Mouse (Mus musculus): ENCODE data around the gene Atpaf1. TPM values are rescaled to one million over a fixed set of nuclear protein-coding genes. Genes with fewer than 3 reads are reported as not detected.
A peak's percentile ranks its signal among the peaks of the same experiment; 100 is the strongest.

Gene Atpaf1
- total RNA-seq, 2 experiments from 2014 or later = 56.1 to 59.3 TPM

DNA sequence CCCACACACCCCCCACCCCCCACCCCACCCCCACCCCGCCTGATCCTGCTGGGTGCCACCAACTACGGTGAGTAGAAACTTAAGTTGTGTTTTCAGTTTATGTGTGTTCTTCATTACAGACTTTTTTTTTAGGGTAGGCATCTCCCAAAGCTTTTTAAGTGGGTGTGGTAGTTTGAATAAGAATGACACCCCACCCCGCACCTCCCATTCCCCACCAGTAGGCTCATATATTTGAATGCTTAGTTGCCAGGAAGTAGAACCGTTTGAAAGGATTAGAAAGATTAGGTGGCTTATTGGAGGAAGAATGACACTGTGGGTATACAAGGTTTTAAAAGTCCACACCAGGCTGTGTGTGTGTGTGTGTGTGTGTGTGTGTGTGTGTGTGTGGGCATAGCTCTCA lies 27.7 kb downstream of the Atpaf1 start:
- no peak for DNase-seq

DNA sequence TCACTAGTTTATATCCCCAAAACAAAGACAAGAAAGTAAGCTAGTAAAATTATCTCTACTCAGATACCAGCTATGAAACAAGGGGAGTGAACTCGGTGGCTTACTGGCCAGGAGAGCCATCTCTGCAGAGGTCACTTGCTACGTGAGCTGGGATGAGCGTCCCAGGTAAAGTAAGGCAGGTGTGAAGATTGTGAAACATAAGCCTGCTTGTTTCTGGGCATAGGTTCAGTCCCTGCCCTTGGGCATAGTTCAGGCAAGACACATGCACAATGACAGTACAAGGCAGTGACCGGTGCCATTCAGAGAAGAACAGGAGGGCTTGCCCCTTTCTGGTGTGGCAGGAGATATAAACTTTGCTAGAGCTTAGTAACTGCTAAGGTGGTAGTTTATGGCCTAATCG lies 31.0 kb downstream of the Atpaf1 start:
- no peak for DNase-seq

DNA sequence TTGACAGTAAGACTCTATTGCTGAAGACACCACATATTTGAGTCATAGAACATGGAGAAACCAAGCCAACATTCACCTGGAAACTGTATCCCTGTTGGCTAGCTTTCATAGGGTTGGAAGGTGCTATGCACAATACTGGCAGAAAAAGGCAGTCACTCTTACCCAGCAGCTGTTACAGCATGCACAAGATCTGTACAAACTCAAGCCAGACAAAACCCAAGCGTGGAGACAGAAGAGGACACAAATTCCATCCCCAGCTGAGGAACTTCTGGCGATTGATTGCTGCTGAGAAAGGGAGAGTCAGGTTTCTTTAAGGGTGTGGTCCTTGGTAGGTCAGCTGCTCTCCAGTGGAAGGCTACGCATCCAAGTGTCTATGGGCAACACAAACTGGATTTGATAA lies 35.6 kb downstream of the Atpaf1 start:
- no peak for DNase-seq

DNA sequence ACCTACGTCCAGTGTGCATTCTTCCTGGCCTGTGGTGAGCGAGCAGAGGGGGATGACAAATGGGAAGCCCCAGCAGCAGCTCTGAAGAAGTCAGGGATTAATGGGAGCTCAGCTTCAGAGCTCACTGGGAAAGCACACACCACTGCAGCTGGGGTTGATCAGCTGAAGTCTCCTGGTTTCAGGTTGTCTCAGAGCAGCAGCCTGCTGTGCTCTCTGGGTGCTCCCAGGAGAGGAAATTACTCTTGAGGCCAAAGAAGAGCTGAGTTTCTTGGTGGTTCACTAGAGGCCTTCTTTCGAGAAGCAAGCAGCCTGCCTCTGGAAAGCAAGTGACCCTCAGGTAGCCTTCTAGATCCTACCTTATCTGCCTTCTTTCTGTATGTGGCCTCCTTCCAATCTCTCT lies 36.3 kb downstream of the Atpaf1 start:
- no peak for DNase-seq

DNA sequence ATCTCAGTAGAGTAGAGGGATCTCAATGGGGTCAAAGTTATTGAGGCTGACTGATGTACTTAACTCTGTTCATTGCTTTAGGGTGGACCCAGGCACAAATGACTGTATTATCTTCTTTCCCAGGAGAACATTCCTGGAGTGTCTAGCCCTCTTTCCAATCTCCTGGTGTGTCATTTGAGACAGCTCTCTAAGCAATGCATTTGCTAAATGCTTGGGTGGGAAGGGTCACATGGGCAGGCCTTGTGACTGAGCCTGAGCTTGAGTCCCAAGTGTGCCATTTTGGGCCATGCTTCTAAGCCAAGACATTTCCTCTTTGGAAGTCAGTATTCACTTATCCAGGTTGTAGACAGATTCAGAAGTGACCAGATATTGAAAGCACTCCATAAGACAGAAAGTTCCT lies 36.8 kb downstream of the Atpaf1 start:
- DNase-seq = no peak

DNA sequence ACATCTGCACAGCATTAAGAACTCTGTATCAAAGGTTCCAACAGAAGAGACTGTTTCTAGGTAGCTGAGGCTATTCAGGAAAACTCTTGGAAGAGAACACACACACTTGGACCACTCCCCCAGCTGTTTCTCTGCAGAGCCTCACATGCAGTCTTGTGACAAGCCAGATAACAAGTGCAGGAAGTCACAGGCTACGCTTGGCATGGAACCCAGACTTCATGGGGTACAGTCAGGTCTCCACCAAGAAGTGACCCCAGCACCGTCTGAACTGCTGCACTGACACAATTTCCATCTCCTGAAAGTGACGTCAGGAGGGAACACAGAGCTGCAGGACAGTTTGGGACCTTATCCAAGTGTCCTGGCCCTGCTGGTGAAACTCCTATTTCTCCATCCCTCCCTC lies 37.3 kb downstream of the Atpaf1 start:
- DNase-seq = peak; percentile 50

DNA sequence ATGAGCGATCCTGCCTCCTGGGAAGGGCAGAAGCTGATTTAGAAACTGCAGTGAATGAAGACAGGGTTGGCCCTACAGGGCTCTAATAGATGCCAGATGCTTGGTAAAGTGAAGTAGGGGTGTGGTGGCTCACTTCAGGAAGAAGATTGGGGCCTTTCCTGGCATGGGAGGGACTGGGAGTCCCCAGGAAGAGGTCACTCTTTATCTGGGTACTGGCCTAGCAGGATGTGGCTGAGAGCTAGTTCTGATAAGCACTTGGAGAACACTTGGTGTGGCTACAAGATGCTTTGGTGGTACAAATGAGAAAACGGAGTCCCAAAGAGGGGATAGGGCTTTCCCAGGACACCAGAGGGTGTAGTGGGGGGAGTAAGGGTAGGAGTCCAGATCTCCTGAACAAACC lies 39.6 kb downstream of the Atpaf1 start:
- DNase-seq = no peak

DNA sequence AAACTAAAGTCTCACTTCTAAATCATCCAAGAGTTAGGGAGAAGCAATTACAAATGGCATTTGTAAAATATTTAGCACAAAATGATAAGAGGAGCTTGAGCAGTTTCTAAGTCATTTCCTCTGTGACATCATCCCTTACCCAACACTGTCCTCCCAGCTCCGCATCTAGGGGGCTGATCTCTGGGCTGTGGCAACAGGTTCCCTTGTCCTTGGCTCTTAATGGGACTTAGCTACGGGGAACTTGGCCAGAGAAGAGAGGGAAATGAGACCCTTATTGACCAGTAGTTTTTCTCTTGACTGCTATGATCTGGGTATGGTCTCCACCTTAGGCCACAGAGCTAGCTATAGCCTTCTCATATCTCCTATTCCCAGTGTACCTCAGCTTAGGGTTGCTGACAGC lies 40.7 kb downstream of the Atpaf1 start:
- DNase-seq = no peak

DNA sequence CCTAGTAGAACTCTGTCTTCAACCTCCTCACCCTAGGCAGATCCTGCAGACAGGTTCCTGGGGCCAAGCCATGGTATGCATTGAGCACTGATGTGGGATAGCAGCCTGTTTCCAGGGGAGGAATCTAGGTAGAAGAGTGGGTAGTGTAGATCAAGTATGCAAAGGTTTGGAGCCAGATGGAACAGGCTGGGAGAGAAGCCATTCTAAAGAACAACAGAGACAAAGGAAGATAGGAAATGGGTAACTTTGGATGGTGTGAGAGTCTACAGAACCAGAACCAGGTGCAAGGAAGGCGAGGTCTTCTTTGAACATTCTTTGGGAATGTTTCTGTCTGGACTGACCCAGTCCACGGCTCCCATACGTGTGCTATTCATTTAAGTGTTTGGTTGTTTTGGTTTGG lies 42.5 kb downstream of the Atpaf1 start:
- no peak for DNase-seq

DNA sequence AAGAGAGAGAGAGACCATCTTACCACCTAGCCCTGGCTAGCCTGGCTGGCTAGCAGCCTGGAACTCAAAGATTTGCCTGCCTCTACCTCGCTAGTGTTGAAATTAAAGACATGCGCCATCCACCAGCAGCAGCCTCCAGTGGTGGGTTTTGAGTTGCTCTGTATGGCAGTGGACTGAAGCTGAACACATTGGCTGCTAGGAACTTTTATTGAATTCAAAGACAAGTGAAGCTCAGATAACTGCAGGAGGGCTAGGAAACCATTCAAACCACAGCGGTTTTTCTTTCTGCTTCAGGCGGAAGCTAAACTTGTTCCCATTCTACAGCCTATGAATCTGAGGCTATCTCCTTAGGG lies 42.9 kb downstream of the Atpaf1 start:
- no peak for DNase-seq

DNA sequence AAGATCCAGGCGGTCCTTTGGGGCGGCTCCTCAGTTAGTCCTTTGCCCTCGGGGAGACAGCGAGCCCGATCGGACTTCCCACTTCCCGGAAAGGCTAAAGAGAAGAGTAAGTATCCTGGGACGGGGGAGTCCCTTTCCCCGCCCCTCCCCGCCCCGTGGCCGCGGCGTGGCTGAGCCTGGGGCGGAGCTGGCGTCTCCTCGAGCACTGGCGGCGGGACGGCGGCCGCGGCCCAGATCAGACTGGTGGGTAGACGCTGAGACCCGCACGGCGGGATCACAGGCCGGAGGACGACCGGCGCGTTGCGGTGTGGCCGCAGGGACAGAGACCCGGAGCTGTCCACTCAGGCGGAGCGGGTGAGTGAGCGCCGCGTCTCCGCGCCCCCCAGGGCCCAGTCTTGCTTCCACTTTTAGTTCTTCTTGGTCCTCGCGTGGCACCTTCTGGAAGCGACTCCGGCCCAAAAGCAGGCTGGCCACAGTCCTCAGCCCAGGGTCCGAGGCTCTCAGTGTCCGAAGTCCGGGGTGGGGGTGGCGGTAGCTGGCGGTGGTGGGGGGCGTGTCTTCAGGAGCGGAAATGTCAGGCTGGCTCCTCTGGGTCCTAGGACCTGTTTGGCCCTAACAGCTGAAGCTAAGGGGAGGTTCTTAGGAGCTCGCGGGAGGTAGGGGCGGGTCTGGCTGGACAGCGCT lies 43.4 kb downstream of the Atpaf1 start, which contains the start of gene Mob3c:
Gene Mob3c, plus strand, starts transcription at position 205 of the 684 bp plus-strand sequence.
- DNase-seq = peak; percentile 80

DNA sequence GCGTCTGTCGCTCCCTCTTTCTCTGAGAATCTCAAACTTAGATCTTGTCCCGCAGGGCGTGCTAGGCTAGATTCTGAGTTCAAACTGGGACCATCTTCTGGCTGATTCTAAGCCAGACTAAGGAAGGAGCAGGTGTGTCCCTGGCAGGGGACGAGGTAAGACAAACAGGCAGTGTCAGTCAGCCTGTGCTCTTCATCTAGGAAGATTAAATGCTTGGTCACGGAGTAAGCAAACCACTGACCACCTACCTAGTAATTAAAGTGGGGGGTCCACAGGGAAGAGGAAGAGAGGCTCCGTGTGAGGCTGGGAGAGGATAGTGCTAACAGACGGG lies 43.9 kb downstream of the Atpaf1 start:
- no peak for DNase-seq

DNA sequence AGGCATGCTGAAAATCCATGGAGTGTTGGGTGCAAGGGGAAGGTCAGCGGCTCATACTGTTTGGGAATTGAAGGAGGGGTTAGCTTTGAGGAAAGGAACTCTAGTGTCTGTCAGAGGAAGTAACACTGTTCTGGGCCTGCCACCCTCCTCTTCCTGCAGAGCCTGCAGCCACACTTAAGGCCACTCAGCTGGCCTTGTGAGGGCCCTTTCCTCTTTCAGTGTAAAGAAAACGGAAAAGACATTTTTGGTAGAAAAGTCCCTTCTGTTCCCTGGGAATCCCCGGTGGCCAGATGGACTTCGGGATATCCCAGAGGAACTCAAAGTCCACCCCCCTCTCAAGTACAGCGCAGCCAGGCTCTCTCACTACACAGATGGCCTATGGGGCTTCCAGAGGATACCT lies 45.9 kb downstream of the Atpaf1 start:
- no peak for DNase-seq

DNA sequence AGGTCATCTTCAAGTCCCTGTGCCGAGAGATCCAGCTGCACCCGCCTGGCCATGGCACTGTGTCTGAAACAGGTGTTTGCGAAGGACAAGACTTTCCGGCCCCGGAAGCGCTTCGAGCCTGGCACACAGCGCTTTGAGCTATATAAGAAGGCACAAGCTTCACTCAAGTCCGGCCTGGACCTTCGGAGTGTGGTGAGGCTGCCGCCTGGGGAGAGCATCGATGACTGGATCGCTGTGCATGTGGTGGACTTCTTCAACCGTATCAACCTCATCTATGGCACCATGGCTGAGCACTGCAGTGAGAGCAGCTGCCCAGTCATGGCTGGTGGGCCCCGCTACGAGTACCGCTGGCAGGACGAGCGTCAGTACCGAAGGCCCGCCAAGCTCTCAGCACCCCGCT lies 46.6 kb downstream of the Atpaf1 start:
- no peak for DNase-seq

DNA sequence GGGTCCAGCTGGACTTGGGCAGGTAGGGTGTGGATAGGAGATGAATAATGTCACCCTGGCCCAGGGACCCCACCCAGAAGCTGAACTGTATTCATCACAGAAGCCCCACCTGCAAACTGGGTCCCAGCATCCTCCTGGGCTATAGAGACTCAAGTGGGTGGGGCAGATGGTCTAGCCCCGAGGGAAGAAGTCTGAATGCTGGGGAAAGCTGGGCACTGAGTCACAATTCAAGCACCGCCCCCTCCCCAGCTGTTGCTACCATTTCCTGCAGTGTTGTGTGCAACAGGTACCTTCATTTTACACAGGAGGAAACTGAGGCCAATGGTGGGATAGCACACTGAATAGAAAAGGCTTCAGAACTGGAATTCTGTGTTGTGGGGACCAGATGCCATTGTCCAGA lies 47.4 kb downstream of the Atpaf1 start:
- DNase-seq = no peak

DNA sequence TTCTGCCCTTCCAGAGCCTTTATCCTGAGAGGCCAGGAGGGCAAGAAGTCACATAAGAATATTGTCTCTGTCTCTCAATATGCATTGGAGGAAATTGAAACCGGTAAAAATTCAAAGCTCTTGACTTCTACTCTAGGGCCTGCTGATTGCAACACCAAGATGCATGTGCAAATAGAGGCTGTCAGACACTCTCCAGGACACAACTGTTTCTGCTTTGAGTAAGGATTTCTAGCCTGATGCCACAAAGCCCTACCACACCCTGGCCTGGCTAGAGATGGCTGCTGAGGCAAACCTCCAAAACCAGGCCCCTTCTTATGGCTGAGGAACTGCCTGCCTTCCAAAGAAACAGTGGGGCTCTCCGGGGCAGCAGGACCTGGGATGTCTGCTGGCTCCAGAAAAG lies 51.0 kb downstream of the Atpaf1 start:
- DNase-seq = no peak

DNA sequence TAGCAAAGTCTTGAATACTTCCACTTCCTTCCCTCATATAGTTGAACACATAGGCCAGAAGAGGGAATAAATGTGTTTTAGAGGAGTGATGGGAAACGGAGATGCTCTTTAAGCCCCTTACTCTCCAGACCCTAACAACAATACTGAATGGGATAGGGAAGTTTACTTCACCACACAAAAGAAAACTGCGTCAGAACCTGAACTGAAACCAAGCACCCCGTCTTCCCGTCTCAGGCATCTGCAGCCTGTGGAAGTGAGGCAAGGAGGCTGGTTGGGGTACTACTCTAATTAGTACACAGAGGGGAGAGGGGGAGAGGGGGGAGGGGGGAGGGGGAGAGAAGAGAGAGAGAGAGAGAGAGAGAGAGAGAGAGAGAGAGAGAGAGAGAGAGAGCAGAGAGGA lies 53.6 kb downstream of the Atpaf1 start:
- no peak for DNase-seq

DNA sequence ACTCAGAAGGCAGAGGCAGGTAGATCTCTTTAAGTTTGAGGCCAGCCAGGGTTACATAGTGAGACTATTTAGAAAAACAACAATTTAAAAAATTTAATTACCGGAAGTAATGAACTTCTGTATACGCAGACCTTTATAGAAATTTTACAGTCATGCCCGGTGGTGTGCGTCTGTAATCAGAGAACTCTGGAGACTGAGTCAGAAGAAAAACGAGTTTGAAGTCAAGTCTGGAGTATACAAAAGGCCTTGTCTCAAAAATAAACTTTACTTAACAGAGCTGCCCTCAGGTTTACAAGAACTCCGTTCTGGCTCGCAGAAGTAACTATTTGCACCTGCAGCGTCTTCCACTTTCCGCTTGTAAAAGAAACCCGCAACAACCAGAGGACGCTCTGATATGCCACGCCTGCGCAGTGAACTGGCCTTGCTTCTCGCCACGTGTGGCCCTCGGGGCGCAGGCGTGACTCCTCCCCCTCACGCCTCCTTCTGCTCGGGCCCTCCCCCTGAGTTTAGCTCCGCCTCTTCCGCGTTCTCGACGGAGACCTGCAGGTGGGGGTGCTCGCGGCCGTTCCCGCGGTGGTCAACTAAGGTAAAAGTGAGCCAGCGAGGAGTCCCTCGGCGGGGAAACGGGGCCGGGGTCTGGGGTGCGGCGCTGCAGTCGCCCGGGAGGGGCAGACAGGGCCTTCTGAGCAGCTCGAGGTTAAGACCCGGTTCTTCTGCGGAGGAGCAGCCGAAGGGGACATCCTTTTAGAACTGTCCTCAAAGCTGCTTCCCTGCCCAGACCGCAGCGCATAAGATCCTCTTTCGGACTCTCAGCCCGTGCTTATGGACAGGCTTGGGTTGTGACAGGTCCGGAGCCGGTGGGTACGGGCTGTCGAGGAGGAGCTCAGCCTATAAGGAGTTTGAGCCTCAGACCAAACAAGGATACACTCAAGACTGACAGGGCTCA lies 54.4 kb downstream of the Atpaf1 start, which contains the start of gene Mknk1:
Gene Mknk1, plus strand, starts transcription at position 503 of the 946 bp plus-strand sequence.
- DNase-seq = peak; percentile 94

DNA sequence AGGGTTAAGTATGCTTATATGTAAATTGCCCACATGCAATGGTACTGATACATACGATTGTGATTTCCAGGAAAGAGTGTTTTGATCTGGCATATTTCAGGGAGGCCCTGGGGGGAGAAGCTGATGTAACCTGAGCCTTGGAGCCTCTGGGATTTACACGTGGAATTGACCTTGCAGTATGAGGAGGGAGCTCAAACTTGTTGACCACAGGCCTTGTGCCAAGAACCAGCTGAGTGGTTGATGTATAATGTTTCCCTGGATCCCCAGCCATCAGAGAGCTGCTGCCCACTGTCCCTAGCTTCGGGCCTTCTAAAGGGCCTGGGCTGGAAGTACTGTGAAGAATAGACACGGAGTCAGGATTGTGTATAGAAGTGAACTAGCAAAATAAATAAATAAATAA lies 55.3 kb downstream of the Atpaf1 start:
- DNase-seq = no peak

DNA sequence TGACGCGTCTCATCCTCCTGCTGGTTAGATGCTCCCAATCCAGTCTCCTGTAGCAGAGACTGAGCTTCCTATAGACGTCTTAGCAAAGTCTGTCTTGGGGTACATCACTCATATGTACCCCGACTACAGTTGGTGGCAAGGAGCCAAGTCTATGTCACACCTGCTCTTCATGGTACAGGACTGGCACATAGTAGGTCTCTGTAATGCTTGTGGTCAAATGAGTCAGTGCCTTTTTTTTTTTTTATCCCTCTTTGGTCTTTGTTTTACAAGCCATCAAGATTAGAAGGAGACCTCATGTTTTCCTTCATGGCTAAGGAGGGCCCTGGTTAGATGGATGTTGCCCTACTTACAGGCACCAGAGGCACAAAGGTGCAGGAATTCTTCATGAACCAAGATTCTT lies 56.2 kb downstream of the Atpaf1 start:
- no peak for DNase-seq

DNA sequence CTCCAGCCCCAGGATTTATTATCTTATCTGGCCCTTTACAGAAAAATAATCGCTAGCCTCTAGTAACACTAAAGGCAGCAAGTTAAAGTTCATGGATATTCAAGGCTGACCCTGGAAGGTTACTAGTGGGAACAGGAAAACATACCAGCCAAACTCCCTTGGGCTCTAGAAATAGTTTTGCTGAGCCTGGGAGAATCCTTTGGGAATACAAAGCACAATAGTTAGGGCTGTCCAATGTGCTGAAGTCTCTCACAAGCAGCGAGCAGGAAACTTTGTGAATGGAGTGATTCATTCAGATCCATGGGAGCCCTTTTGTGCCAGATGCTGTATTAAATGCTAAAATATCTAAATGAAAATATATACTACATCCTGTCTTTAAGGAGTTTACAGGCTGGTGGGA lies 62.0 kb downstream of the Atpaf1 start:
- DNase-seq = no peak

DNA sequence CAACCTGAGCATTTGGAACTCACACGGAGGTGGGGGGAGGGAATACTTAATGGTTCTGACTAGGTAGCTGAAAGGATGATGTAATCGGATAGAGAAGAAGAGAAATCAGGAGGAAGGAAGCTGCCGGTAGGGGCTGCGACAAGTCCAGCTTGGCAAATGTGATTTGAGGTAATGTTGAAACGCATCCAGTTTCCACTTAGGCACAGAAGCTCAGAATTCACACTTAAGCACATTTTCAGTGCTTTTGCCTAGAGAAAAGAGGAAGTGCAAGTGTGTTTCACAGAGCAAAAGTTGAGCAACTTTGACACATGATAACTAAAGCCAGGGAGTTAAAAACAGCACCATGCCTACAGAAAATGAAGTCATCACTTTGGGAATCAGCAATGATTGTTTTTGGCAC lies 62.8 kb downstream of the Atpaf1 start:
- no peak for DNase-seq

DNA sequence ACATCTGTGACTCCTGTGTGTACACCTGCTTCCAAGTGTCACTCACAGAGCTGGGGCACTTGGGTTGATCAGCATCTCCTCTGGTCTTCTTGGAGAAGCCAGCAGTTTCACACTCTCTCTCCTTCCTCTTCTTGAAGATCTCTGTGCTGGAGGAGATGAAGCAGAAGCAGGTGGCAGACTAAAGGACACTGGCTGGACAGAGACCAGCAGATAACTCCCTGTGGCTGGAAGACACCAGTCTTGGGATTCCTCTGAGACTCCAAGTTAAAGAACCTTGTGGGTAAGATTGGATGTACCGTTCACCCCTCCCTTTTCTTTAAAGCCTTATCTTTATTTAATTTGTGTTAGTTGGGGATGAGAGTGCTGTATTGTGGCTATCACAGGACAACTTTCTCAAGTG lies 63.5 kb downstream of the Atpaf1 start:
- DNase-seq = no peak
